Mouse (Mus musculus) embryonic facial prominence, embryonic 10.5 days (tissue): ENCODE data around the gene Ndufb11. TPM values are rescaled to one million over a fixed set of nuclear protein-coding genes. Genes with fewer than 3 reads are reported as not detected.

Experiments used
- DNase-seq: peaks from one replicate; pipeline ENCODE4 v3.0.0-alpha.2; 2017; ENCODE audit warnings: low spot score
- H3K27ac ChIP-seq: fragments of 300-500 bp; sonication (generic); replicated peaks from 2 replicates; pipeline ENCODE4 v1.5.1; 2016; ENCODE audit warnings: mild to moderate bottlenecking
- H3K27me3 ChIP-seq: fragments of 300-500 bp; sonication (generic); replicated peaks from 2 replicates; pipeline ENCODE4 v1.6.1; 2016; ENCODE audit warnings: low read depth, mild to moderate bottlenecking; ENCODE audit not compliant: poor library complexity, severe bottlenecking
- H3K36me3 ChIP-seq: fragments of 300-500 bp; sonication (generic); replicated peaks from 2 replicates; pipeline ENCODE4 v1.6.1; 2016; ENCODE audit warnings: mild to moderate bottlenecking, moderate library complexity
- H3K4me1 ChIP-seq: fragments of 300-500 bp; sonication (generic); 2 replicates; pipeline ENCODE4 v1.6.1; 2016
- H3K4me3 ChIP-seq: fragments of 300-500 bp; sonication (generic); 2 replicates; pipeline ENCODE4 v1.5.1; 2016; ENCODE audit warnings: mild to moderate bottlenecking, moderate library complexity
- H3K9me3 ChIP-seq: fragments of 300-500 bp; sonication (generic); 2 replicates; pipeline ENCODE4 v1.6.1; 2016; ENCODE audit warnings: mild to moderate bottlenecking
- WGBS: fragments of 180-500 bp; shearing (Covaris S2); methylation state at CpG from one replicate; pipeline ENCODE4 v1.1.7; 2016; 5-methylcytosine and 5-hydroxymethylcytosine counted together
- polyA plus RNA-seq: library from polyadenylated mRNA; unstranded; fragments of >200 nt; fragmentation: Nextera tagmentation; extraction: Ambion mirVana; gene quantifications from 2 replicates; pipeline ENCODE4 v1.2.1, GENCODE M21; 2016

Gene Ndufb11
- 174 and 176 TPM in 2 replicates for polyA plus RNA-seq

DNA sequence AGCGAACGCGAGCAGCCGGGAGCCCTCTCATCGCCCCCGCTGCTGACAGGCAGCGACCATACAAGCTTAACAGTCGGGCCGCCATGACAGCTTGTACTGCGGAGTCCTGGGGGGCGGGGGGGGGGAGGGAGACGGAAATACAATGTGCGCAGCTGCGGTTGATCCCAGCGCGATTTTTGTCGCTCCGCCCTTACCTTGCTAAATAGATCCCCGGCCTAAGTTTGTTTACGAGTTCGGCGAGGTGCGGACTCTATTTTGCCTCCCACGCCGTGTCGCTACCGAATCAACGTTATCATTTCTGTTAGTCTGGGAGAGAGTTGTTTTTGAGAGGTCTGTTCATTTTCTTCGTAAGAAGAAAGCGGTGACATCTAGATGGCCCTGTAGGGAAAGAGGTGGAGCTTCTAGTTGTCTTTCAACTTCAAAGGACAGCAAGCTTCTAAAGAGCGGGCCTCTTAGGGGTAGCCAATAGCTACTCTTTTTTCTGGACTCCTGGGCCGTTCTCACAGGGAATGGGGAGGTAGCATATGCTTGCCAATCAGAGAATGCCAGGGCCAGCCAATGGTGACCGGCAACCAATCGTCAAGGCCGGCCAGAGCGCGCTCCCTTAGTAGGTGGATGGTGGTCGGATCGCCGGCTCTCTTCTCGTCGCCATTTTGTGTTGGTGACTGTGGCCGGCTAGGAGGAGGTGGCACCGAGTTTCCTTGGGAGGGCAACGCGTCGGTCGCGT lies at the start of gene Ndufb11, which contains the start of gene Rbm10:
Gene Ndufb11 (minus strand): TSS at position 444 of the 727 bp plus-strand sequence.
Gene Rbm10 (plus strand): TSS at position 328 of the 727 bp plus-strand sequence.
- 12% methylated on average over 49 of the region's 49 CpGs for WGBS

DNA sequence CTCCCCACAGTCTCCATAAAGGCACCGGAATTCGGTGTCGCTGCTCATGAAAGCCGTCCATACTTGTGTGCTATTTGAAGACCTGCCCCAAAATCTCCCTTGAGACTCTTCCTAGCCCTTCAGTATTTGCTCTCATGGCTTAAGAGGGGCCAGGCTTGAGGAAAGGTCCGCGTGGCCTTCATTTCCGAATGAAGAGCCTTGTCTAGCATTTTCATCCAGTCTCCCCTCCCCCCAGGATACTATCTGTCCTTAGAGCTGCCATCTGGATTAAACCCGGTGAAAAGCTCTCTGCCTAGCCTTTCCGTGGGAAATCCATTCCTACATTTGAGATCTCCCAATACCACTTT lies 46.0 kb upstream of the Ndufb11 start:
- H3K9me3 ChIP-seq, result no peaks in the 10 kb centered on the region
- H3K27me3 ChIP-seq, result no peaks in the 10 kb centered on the region
- DNase-seq, result no peak
- H3K4me3 ChIP-seq, result peak overlapping the region; percentile 70
- H3K4me1 ChIP-seq, result no peaks in the 10 kb centered on the region
- WGBS, result 18% methylated on average over 9 of the region's 9 CpGs
- H3K27ac ChIP-seq, result peak overlapping the region; percentile 87
- peaks cover 36% of the 10 kb centered on the region for H3K36me3 ChIP-seq

More for the DNA sequence above, at the start of gene Ndufb11, which contains the start of gene Rbm10:
- Histone ChIP-seq H3K27me3 (no peaks in the 10 kb centered on the region), H3K4me3 (peak within 1 kb of the TSS; percentile 71), H3K9me3 (no peaks in the 10 kb centered on the region; the same call in 1 of the 2 replicates), H3K27ac (peak within 1 kb of the TSS; percentile 90), H3K36me3 (peaks cover 43% of the 10 kb centered on the region), H3K4me1 (peaks cover 10% of the 10 kb centered on the region; the same call in 1 of the 2 replicates)
- peak; percentile 84 for DNase-seq

DNA sequence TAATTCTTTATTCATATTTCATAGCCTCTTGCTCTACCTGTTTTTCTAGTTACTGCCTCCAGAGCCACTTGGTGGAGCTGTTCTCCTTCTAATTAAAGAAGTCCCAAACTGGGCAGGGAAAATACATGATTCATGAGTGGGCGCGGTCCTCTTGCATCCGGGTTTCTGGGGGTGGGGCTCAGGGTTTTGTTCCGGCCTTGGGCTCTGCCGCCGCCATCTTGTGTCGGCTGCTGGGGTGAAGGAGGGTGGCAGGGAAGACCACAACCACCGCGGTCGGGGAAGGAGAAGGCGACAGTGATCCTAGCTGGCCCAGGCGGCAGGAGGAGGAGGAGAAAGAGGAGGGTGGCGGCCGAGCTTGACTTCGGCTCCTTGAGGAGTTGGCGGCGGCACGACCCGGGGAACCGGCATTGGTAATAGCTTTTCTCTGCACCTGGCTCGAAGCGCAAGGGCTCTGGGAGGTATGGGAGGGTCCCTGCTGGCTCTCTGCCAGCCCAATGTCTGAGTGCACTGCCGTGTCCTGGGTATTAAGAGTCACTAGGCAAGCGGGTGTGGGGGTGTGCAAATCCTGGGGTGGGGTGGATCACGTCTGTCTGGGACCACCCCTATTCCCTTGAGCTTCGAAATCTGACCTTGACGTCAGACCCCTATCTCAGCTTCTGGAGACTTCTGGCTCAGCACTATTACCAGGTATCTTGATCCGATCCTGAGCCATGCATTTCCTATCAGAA lies 45.5 kb upstream of the Ndufb11 start:
- H3K4me1 ChIP-seq, result no peaks in the 10 kb centered on the region
- peak overlapping the region; percentile 70 for H3K4me3 ChIP-seq
- H3K36me3 ChIP-seq, result peaks cover 31% of the 10 kb centered on the region
- peak; percentile 87 for DNase-seq
- no peaks in the 10 kb centered on the region for H3K27me3 ChIP-seq
- H3K9me3 ChIP-seq, result no peaks in the 10 kb centered on the region
- 15% methylated on average over 28 of the region's 28 CpGs for WGBS
- H3K27ac ChIP-seq, result peak overlapping the region; percentile 87

DNA sequence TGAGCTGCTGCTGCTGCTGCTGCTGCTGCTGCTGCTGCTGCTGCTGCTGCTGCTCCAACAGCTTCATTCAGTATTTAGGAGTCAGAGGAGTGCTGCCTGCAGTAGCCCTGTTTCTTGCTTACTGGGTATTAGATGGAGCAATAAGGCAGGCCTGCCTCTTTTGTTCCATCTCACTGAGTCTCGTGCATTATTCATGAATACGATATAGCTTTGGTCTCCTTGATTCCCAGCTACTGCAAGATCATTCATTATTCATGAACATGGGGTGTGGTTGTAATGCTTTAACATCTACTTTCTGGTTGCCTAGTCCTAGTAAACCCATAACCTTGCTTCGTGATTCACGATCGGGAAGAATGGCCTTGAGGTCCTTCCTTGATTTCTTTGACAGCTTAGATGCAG lies 44.9 kb upstream of the Ndufb11 start:
- peaks cover 25% of the 10 kb centered on the region for H3K36me3 ChIP-seq
- H3K4me1 ChIP-seq, result no peaks in the 10 kb centered on the region
- H3K27ac ChIP-seq, result no peak overlapping the region
- no peaks in the 10 kb centered on the region for H3K9me3 ChIP-seq
- H3K4me3 ChIP-seq, result peak overlapping the region; percentile 70
- DNase-seq, result no peak
- H3K27me3 ChIP-seq, result no peaks in the 10 kb centered on the region
- 30% methylated on average over 5 of the region's 5 CpGs for WGBS

DNA sequence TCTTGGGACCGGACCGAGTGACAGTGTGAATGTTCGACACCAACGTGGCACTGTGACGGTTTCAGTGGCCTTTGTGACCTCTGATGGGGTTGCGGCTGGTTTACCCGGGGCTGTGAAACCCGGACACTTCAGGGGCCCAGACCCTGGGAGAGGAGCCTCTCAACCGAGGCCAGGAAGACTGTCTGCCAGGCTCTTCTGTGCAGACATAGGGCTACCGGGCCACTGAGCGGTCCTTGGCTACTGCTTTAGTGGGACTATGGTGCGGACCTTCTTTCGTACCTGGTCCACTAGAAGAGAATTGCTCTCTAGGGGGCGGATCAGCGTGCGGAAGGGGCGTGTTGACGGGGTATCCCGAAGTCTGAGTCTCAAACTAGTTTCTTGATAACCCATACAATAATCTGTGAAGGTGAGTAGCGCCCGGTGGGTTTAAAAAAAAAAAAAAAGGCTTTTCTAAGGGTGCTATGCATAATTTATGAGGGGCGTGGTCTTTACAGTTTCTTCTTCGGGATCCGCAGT lies 41.5 kb upstream of the Ndufb11 start:
- H3K27me3 ChIP-seq, result no peaks in the 10 kb centered on the region
- H3K4me3 ChIP-seq, result peak overlapping the region; percentile 64
- peak; percentile 13 for DNase-seq
- WGBS, result 15% methylated on average over 24 of the region's 24 CpGs
- H3K9me3 ChIP-seq, result no peaks in the 10 kb centered on the region
- H3K27ac ChIP-seq, result peak overlapping the region; percentile 61
- H3K36me3 ChIP-seq, result no peaks in the 10 kb centered on the region
- no peaks in the 10 kb centered on the region for H3K4me1 ChIP-seq

DNA sequence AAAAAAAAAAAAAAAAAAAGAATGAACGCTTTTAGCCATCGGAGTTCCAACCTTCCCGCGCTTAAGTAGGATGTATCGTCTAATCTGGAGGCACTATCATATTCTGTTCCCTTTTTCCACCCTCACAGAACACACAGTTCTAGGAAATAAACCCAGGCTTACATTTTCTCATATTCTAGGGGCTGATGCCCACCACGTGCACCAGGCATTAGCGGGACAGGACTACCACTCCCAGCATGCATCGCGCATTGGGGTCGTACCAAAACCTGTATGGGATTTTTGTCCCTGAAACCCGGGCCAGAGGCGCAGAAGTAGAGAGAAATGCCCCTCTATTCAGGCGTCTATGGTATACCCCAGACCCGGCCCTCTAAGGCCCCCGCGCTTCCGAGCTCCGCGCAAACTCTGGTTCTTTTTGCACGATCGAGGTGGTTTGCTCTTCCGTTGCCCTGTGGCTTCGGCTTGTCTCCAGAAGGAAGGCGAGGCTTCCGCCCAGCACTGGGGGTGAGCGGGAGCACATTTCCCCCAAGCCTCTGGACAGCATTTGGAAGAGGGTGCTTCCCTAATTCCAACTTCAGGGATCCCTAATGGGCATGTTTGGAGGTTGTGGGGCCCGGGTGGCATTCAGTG lies 40.7 kb upstream of the Ndufb11 start, which contains the start of gene Uba1:
Gene Uba1 (plus strand): TSS at position 301 of the 627 bp plus-strand sequence.
- WGBS, result 11% methylated on average over 27 of the region's 27 CpGs
- Histone ChIP-seq H3K36me3 (no peaks in the 10 kb centered on the region), H3K9me3 (no peaks in the 10 kb centered on the region), H3K27me3 (no peaks in the 10 kb centered on the region), H3K27ac (peak within 1 kb of the TSS; percentile 61), H3K4me1 (no peaks in the 10 kb centered on the region), H3K4me3 (peak within 1 kb of the TSS; percentile 64)
- DNase-seq, result peak; percentile 87

DNA sequence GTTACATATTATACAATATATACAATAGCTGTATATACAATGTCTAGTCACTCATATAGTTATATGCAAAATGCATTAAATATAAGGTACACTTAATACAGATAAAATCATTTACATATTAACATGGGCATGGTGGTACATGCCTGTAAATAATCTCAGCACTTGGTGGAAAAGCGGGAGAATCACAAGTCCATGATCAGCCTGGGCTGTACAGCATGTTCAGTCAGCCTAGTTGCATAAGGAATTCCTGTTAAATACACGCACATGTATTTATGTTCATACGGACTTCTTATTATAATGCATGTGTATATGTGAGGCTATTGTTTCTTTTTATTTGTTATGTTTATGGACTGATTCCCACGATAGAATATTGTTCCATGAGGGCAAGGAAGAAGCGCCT lies 40.2 kb upstream of the Ndufb11 start:
- Histone ChIP-seq H3K36me3 (no peaks in the 10 kb centered on the region), H3K27me3 (no peaks in the 10 kb centered on the region), H3K9me3 (no peaks in the 10 kb centered on the region), H3K27ac (no peak overlapping the region), H3K4me3 (peak overlapping the region; percentile 64), H3K4me1 (no peaks in the 10 kb centered on the region)
- DNase-seq, result no peak
- WGBS, result 34% methylated on average over 5 of the region's 5 CpGs

DNA sequence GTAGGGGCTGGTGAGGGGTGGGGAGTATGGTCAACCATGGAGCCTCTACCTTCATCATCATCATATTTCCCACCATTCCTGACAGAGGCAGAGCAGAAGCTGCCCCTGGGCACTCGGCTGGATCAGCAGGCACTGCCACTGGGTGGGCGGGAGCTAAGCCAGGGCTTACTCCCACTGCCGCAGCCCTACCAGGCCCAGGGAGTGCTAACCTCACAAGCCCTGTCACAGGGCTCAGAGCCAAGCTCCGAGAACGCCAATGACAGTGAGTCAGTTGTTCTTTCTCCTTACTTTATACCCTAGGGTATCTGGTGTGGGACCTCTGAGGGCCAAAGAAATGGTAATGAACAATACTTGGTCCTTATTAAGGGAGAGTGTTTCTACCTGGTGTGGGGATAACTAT lies 27.4 kb upstream of the Ndufb11 start:
- Histone ChIP-seq H3K36me3 (peaks cover 98% of the 10 kb centered on the region), H3K27me3 (no peaks in the 10 kb centered on the region), H3K4me1 (no peaks in the 10 kb centered on the region), H3K27ac (no peak overlapping the region), H3K9me3 (no peaks in the 10 kb centered on the region), H3K4me3 (no peak overlapping the region)
- no peak for DNase-seq
- WGBS, result 88% methylated on average over 5 of the region's 5 CpGs

DNA sequence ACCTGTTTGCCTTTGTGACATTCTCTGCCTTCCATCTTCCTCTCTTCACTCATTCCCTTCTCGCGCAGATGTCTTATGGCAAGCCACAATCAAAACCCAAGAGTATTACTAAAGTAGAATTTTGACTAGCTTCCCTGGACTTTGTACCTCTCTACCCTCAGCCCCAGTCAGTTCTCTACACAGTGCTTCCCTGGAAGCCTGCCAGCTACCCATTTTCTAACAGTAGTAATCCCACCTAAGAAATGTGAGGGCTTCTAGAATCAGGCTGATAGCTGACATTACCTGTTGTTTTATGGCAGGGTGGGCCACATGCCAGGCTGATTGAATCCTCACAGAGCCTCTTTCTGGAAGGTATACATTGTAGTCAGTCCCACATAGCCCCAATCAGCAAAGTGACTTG lies 20.7 kb upstream of the Ndufb11 start:
- Histone ChIP-seq H3K36me3 (peaks cover 79% of the 10 kb centered on the region), H3K9me3 (no peaks in the 10 kb centered on the region), H3K4me3 (no peak overlapping the region), H3K27ac (no peak overlapping the region), H3K4me1 (no peaks in the 10 kb centered on the region), H3K27me3 (no peaks in the 10 kb centered on the region)
- WGBS, result 92% methylated on average over 2 of the region's 2 CpGs
- DNase-seq, result no peak

DNA sequence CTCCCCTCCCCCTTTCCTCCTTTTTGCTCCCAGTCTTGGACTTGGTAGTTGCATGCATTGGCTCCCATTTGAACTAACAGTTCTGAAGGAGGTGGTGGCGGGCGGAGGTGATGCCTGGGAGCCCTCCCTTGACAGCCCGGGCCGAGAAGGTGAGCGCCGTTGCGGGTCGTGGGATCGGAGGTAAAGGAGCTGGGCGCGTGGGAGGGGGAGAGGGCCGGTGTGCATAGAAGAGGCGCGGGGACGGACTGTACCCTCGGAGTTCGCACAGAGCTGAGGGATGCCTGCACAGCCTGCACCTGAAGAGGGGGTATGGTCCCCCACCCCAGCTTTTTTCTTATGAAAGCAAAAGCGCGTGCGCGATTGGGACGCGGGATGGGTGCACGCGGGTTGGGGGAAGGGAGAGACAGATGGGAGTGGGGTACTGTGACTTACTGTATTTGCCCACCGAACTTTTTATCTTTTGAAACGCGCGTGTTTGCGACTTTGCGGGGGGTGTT lies 532 bp upstream of the Ndufb11 start:
- Histone ChIP-seq H3K27me3 (no peaks in the 10 kb centered on the region), H3K27ac (peak overlapping the region; percentile 90), H3K36me3 (peaks cover 49% of the 10 kb centered on the region), H3K4me1 (peaks cover 10% of the 10 kb centered on the region; the same call in 1 of the 2 replicates), H3K4me3 (peak overlapping the region; percentile 71), H3K9me3 (no peaks in the 10 kb centered on the region; the same call in 1 of the 2 replicates)
- DNase-seq, result peak; percentile 50
- 14% methylated on average over 31 of the region's 31 CpGs for WGBS

DNA sequence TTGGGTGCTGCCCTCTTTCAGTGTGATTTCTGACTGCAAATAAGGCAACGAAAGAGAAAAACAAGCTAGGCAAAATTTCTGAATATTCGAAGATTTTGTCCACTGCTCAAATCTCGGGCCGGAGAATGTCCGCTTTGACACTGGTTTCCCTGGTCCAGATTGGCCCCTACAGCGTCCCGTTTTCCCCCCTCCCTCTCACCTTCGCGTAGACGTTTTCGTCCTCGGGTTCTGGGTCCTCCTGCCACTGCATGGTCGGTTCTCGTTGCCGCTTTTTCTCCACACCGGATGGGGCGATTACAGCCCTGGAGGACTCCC lies 601 bp downstream of the Ndufb11 start:
- Histone ChIP-seq H3K27me3 (no peaks in the 10 kb centered on the region), H3K36me3 (peaks cover 39% of the 10 kb centered on the region), H3K27ac (peak overlapping the region; percentile 86), H3K4me1 (peaks cover 10% of the 10 kb centered on the region; the same call in 1 of the 2 replicates), H3K9me3 (no peaks in the 10 kb centered on the region; the same call in 1 of the 2 replicates), H3K4me3 (peak overlapping the region; percentile 71)
- 17% methylated on average over 17 of the region's 17 CpGs for whole genome bisulfite sequencing
- no peak for DNase-seq

DNA sequence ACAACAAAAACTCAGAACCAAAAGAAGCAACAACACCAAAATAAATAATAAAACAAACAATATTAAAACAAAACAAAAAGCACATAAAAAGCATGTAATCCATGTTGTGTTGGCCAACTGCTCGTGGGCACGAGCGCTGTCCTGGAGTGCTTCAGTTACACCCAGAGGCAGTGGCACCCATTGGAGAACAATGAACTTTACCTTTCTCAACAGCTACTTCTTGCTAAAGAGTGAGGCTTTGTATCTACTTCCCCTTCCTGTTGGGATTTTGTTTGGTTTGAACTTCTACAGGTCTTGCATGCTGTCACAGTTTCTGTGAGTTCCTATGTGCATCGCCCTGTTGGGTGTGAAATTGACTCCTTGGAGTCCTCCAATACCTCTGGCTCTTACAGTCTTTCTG lies 8.9 kb downstream of the Ndufb11 start:
- no peak for DNase-seq
- no peaks in the 10 kb centered on the region for H3K36me3 ChIP-seq
- H3K27ac ChIP-seq, result no peak overlapping the region
- 92% methylated on average over 4 of the region's 4 CpGs for WGBS
- H3K4me3 ChIP-seq, result no peak overlapping the region
- H3K4me1 ChIP-seq, result no peaks in the 10 kb centered on the region
- no peaks in the 10 kb centered on the region for H3K27me3 ChIP-seq
- no peaks in the 10 kb centered on the region for H3K9me3 ChIP-seq
